Mouse (Mus musculus) myocyte (in vitro differentiated cells): ENCODE results near the gene Gna14. TPM values are rescaled to one million over a fixed set of nuclear protein-coding genes. Genes with fewer than 3 reads are reported as not detected.

Source experiments
- H3K27me3 ChIP-seq: one replicate; pipeline ENCODE4 v1.6.1; 2011; ENCODE audit not compliant: control insufficient read depth, insufficient read depth, insufficient read length
- H3K36me3 ChIP-seq: one replicate; pipeline ENCODE4 v1.6.1; 2011; ENCODE audit not compliant: control insufficient read depth, insufficient read depth
- H3K4me2 ChIP-seq: one replicate; pipeline ENCODE4 v1.6.1; 2011; ENCODE audit warnings: low read depth, control low read depth
- H3K4me3 ChIP-seq: one replicate; pipeline ENCODE4 v1.5.1; 2011; ENCODE audit warnings: mild to moderate bottlenecking, control low read depth, moderate library complexity
- H3K79me2 ChIP-seq: one replicate; pipeline ENCODE4 v1.6.1; 2011; ENCODE audit not compliant: control insufficient read depth, insufficient read depth
- H3ac ChIP-seq: one replicate; pipeline ENCODE4 v1.6.1; 2011; ENCODE audit not compliant: control insufficient read depth, insufficient read length
- CEBPB ChIP-seq: IDR thresholded peaks from 2 replicates; pipeline ENCODE4 v1.6.1; 2011; ENCODE audit warnings: mild to moderate bottlenecking, moderate library complexity; ENCODE audit not compliant: poor library complexity, insufficient read depth, severe bottlenecking
- E2F4 ChIP-seq: IDR thresholded peaks from one replicate; pipeline ENCODE4 v1.6.1; 2011; ENCODE audit warnings: mild to moderate bottlenecking, control low read depth, moderate library complexity; ENCODE audit not compliant: insufficient read depth
- MAX ChIP-seq: IDR thresholded peaks from one replicate; pipeline ENCODE4 v1.6.1; 2011; ENCODE audit warnings: low read depth, mild to moderate bottlenecking, control low read depth
- MYOD1 ChIP-seq, 3 experiments: IDR thresholded peaks; one replicate each; pipeline ENCODE4 v1.6.1; 2011; ENCODE audit warnings: control low read depth in 2 of 3, low read depth in 2 of 3, mild to moderate bottlenecking in 2 of 3, moderate library complexity in 1 of 3; ENCODE audit not compliant: insufficient read length in 2 of 3, control insufficient read depth in 1 of 3
- MYOG ChIP-seq, 3 experiments: IDR thresholded peaks; one replicate each; pipeline ENCODE4 v1.6.1; 2011; ENCODE audit warnings: control low read depth in 2 of 3, low read depth in 2 of 3, mild to moderate bottlenecking in 2 of 3; ENCODE audit not compliant: insufficient read length in 2 of 3, control insufficient read depth in 1 of 3, insufficient read depth in 1 of 3
- POLR2A ChIP-seq: IDR thresholded peaks from one replicate; pipeline ENCODE4 v1.6.1; 2011; ENCODE audit warnings: low read depth, mild to moderate bottlenecking, control low read depth, moderate library complexity; ENCODE audit not compliant: insufficient read length
- POLR2AphosphoS2 ChIP-seq: IDR thresholded peaks from one replicate; pipeline ENCODE4 v1.6.1; 2011; ENCODE audit warnings: low read depth, control low read depth; ENCODE audit not compliant: insufficient read length
- REST ChIP-seq: IDR thresholded peaks from one replicate; pipeline ENCODE4 v1.6.1; 2011; ENCODE audit warnings: mild to moderate bottlenecking, control low read depth, moderate library complexity; ENCODE audit not compliant: insufficient read depth, insufficient read length
- SRF ChIP-seq: IDR thresholded peaks from one replicate; pipeline ENCODE4 v1.6.1; 2011; ENCODE audit warnings: low read depth; ENCODE audit not compliant: control insufficient read depth, insufficient read length
- TCF12 ChIP-seq: IDR thresholded peaks from one replicate; pipeline ENCODE4 v1.6.1; 2011; ENCODE audit warnings: mild to moderate bottlenecking, control low read depth; ENCODE audit not compliant: poor library complexity, insufficient read depth, severe bottlenecking
- TCF3 ChIP-seq: IDR thresholded peaks from one replicate; pipeline ENCODE4 v1.6.1; 2011; ENCODE audit warnings: low read depth, control low read depth; ENCODE audit not compliant: insufficient read length
- USF1 ChIP-seq: IDR thresholded peaks from one replicate; pipeline ENCODE4 v1.6.1; 2011; ENCODE audit warnings: low read depth, mild to moderate bottlenecking, control low read depth, moderate library complexity
- polyA plus RNA-seq: library from polyadenylated mRNA; unstranded; fragments of >200 nt; fragmentation: generic; extraction: Trizol; gene quantifications from one replicate; pipeline ENCODE4 v1.2.1, GENCODE M21; 2012; ENCODE audit warnings: missing spikeins

Gene Gna14
- polyA plus RNA-seq, 1 experiment, result 0.02 TPM

- H3K79me2 ChIP-seq, result no peaks in the 10 kb centered on the region
- H3K27me3 ChIP-seq, result no peaks in the 10 kb centered on the region
- no peak overlapping the region for H3ac ChIP-seq
- no peak overlapping the region for H3K4me2 ChIP-seq
- H3K36me3 ChIP-seq, result no peaks in the 10 kb centered on the region
- H3K4me3 ChIP-seq, result no peak overlapping the region
- no peak for TF ChIP-seq REST
- no peak for TF ChIP-seq USF1
- no peak for TF ChIP-seq MAX
- no peak for TF ChIP-seq MYOG (IDR thresholded peaks at IDR 0.05; ENCODE audit: control insufficient read depth in 1 of 3, insufficient read depth in 1 of 3, insufficient read length in 2 of 3, low read depth in 2 of 3)
These were observed 71.3 kb downstream of the Gna14 start for GRCm38 (mm10) chr19:16506711-16507364.

GRCm38 (mm10) chr19:16510343-16511080, 75.0 kb downstream of the Gna14 start:
- H3K4me2 ChIP-seq, result no peak overlapping the region
- no peak overlapping the region for H3K4me3 ChIP-seq
- no peaks in the 10 kb centered on the region for H3K27me3 ChIP-seq
- H3K36me3 ChIP-seq, result no peaks in the 10 kb centered on the region
- no peak overlapping the region for H3ac ChIP-seq
- TF ChIP-seq USF1, result no peak
- no peak for TF ChIP-seq SRF
- TF ChIP-seq POLR2AphosphoS2, result no peak
- no peak for TF ChIP-seq TCF3
- TF ChIP-seq MYOG (IDR thresholded peaks at IDR 0.05; ENCODE audit: control insufficient read depth in 1 of 3, insufficient read depth in 1 of 3, insufficient read length in 2 of 3, low read depth in 2 of 3), result no peak
- TF ChIP-seq E2F4, result no peak
- TF ChIP-seq CEBPB, result no peak
- TF ChIP-seq REST, result no peak
- TF ChIP-seq MYOD1 (IDR thresholded peaks at IDR 0.05; ENCODE audit: control insufficient read depth in 1 of 3, insufficient read length in 2 of 3, low read depth in 2 of 3), result no peak
- TF ChIP-seq POLR2A, result no peak
- no peak for TF ChIP-seq MAX
- no peak for TF ChIP-seq TCF12
- H3K79me2 ChIP-seq, result no peaks in the 10 kb centered on the region

- TF ChIP-seq E2F4, result no peak
- no peak for TF ChIP-seq REST
- no peak for TF ChIP-seq SRF
- no peak for TF ChIP-seq USF1
- no peak for TF ChIP-seq POLR2AphosphoS2
- TF ChIP-seq MYOD1 (IDR thresholded peaks at IDR 0.05; ENCODE audit: control insufficient read depth in 1 of 3, insufficient read length in 2 of 3, low read depth in 2 of 3), result no peak
- TF ChIP-seq TCF12, result no peak
- TF ChIP-seq CEBPB, result no peak
- no peak for TF ChIP-seq MAX
- no peak for TF ChIP-seq TCF3
- TF ChIP-seq POLR2A, result no peak
- no peak for TF ChIP-seq MYOG (IDR thresholded peaks at IDR 0.05; ENCODE audit: control insufficient read depth in 1 of 3, insufficient read depth in 1 of 3, insufficient read length in 2 of 3, low read depth in 2 of 3)
- no peak overlapping the region for H3ac ChIP-seq
- no peaks in the 10 kb centered on the region for H3K27me3 ChIP-seq
- no peak overlapping the region for H3K4me2 ChIP-seq
- H3K4me3 ChIP-seq, result no peak overlapping the region
- H3K79me2 ChIP-seq, result no peaks in the 10 kb centered on the region
- H3K36me3 ChIP-seq, result no peaks in the 10 kb centered on the region
These were observed 75.5 kb downstream of the Gna14 start for GRCm38 (mm10) chr19:16511081-16511420.

- Histone ChIP-seq H3K36me3 (no peaks in the 10 kb centered on the region), H3ac (no peak overlapping the region), H3K27me3 (no peaks in the 10 kb centered on the region), H3K4me3 (no peak overlapping the region), H3K4me2 (peak overlapping the region; percentile 44), H3K79me2 (no peaks in the 10 kb centered on the region)
- TF ChIP-seq REST (no peak), MAX (no peak), TCF3 (no peak), MYOG (IDR thresholded peaks at IDR 0.05; ENCODE audit: control insufficient read depth in 1 of 3, insufficient read depth in 1 of 3, insufficient read length in 2 of 3, low read depth in 2 of 3) (peak in 1 of 3 experiments; percentile 53), E2F4 (no peak), POLR2AphosphoS2 (no peak), SRF (no peak), TCF12 (no peak), CEBPB (peak; percentile 36; the same call in 1 of the 2 replicates), USF1 (no peak), POLR2A (no peak), MYOD1 (IDR thresholded peaks at IDR 0.05; ENCODE audit: control insufficient read depth in 1 of 3, insufficient read length in 2 of 3, low read depth in 2 of 3) (peak in 1 of 3 experiments; percentile 16)
These were observed 78.6 kb downstream of the Gna14 start for GRCm38 (mm10) chr19:16514201-16514600.
